Mouse (Mus musculus): ENCODE results near the gene Pbx2. TPM values are rescaled to one million over a fixed set of nuclear protein-coding genes. Genes with fewer than 3 reads are reported as not detected.

Pbx2 gene
- polyA plus RNA-seq, 1 experiment from 2014 or later = 7.6 TPM

DNA sequence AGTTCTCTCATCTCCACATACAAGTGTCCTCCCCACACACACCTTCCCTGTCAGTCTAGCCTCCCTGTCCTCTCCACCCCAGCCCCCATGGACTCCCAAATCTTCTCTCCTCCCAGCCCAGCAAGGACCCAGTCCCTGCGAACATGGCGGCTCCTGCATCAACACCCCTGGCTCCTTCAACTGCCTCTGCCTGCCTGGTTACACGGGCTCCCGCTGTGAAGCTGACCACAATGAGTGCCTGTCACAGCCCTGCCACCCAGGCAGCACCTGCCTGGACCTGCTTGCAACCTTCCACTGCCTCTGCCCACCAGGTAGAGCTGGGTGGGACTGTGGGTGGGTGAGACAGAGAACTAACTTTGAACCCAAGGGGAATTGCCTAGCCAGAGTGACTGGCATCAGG lies 21.1 kb upstream of the Pbx2 start:
- ATAC-seq = no peak
- Histone ChIP-seq H3K27ac (ENCODE audit: low read length) (no peak overlapping the region), H3K27me3 (replicated peaks; ENCODE audit: control insufficient read depth, insufficient read depth, low read length) (peaks cover 3% of the 10 kb centered on the region; the same call in 1 of the 2 replicates), H3K4me3 (replicated peaks; ENCODE audit: low read length) (no peak overlapping the region), H3K9ac (replicated peaks; ENCODE audit: low read depth, low read length) (no peak overlapping the region), H3K36me3 (ENCODE audit: control insufficient read depth, insufficient read depth) (no peaks in the 10 kb centered on the region), H3K4me1 (replicated peaks; ENCODE audit: control insufficient read depth, insufficient read depth, low read length) (no peaks in the 10 kb centered on the region), H3K9me3 (ENCODE audit: control insufficient read depth, low read length) (no peaks in the 10 kb centered on the region), H3K4me2 (ENCODE audit: low read length) (no peak overlapping the region)
- 66% methylated on average over 4 of the region's 4 CpGs for WGBS

DNA sequence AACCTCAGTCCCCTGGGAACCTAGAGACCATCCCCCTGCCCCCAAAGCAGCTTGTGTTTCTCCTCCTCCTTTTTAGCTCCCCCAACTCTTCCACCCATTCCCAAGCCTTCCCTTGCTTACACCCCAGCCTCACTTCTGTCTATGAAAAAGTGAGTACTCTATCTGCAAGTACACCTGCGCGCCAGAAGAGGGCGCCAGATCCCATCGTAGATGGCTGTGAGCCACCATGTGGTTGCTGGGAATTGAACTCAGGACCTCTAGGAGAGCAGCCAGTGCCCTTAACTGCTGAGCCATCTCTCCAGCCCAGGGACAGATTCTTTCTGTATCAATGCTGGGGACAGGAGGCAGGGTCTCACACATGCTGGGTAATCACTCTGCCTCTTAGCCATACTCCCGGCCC lies 19.2 kb upstream of the Pbx2 start:
- H3K27me3 ChIP-seq (replicated peaks; ENCODE audit: control insufficient read depth, insufficient read depth, low read length) = no peaks in the 10 kb centered on the region
- no peak overlapping the region for H3K27ac ChIP-seq (ENCODE audit: low read length)
- no peak for ATAC-seq
- WGBS = 16% methylated on average over 5 of the region's 5 CpGs
- no peaks in the 10 kb centered on the region for H3K4me1 ChIP-seq (replicated peaks; ENCODE audit: control insufficient read depth, insufficient read depth, low read length)
- no peak overlapping the region for H3K9ac ChIP-seq (replicated peaks; ENCODE audit: low read depth, low read length)
- H3K4me3 ChIP-seq (replicated peaks; ENCODE audit: low read length) = no peak overlapping the region
- H3K36me3 ChIP-seq (ENCODE audit: control insufficient read depth, insufficient read depth) = no peaks in the 10 kb centered on the region
- no peaks in the 10 kb centered on the region for H3K9me3 ChIP-seq (ENCODE audit: control insufficient read depth, low read length)
- H3K4me2 ChIP-seq (ENCODE audit: low read length) = no peak overlapping the region

DNA sequence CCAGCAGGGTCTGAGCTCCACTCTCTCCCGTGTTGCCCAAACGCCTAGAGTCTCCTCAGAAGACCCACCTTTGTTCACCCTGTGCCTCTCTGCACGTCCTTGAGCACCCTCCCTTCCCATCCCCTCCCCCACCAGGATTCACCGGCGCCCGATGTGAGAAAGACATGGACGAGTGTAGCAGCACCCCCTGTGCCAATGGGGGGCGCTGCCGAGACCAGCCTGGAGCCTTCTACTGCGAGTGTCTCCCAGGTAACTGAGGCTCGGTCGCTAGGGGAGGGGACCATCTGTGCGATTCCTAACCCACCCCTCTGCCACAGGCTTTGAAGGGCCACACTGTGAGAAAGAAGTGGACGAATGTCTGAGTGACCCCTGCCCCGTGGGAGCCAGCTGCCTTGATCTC lies 18.7 kb upstream of the Pbx2 start:
- 11% methylated on average over 15 of the region's 15 CpGs for WGBS
- no peaks in the 10 kb centered on the region for H3K27me3 ChIP-seq (replicated peaks; ENCODE audit: control insufficient read depth, insufficient read depth, low read length)
- H3K9me3 ChIP-seq (ENCODE audit: control insufficient read depth, low read length) = no peaks in the 10 kb centered on the region
- no peak overlapping the region for H3K27ac ChIP-seq (ENCODE audit: low read length)
- no peaks in the 10 kb centered on the region for H3K4me1 ChIP-seq (replicated peaks; ENCODE audit: control insufficient read depth, insufficient read depth, low read length)
- no peak overlapping the region for H3K4me3 ChIP-seq (replicated peaks; ENCODE audit: low read length)
- no peak for ATAC-seq
- no peaks in the 10 kb centered on the region for H3K36me3 ChIP-seq (ENCODE audit: control insufficient read depth, insufficient read depth)
- H3K9ac ChIP-seq (replicated peaks; ENCODE audit: low read depth, low read length) = no peak overlapping the region
- H3K4me2 ChIP-seq (ENCODE audit: low read length) = no peak overlapping the region

DNA sequence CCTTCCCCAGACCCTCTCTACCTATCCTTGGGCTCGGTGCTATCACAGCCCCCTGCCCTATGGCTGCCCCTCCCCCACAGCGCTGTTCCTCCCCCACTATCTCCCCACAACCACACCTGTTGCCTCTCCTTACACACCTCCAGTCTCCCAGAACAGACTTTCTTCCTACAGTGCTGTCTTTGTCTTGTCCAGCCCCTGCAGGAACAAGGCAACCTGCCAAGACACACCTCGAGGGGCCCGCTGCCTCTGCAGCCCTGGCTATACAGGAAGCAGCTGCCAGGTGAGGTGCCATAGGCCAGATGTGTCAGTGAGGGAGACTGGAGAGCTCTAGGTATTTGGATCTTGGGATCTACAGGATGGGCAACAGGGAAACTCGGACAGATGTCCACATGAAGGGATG lies 14.5 kb upstream of the Pbx2 start:
- WGBS = 62% methylated on average over 5 of the region's 5 CpGs
- Histone ChIP-seq H3K27ac (ENCODE audit: low read length) (no peak overlapping the region), H3K9me3 (ENCODE audit: control insufficient read depth, low read length) (no peaks in the 10 kb centered on the region), H3K27me3 (replicated peaks; ENCODE audit: control insufficient read depth, insufficient read depth, low read length) (no peaks in the 10 kb centered on the region), H3K4me3 (replicated peaks; ENCODE audit: low read length) (no peak overlapping the region), H3K36me3 (ENCODE audit: control insufficient read depth, insufficient read depth) (no peaks in the 10 kb centered on the region), H3K4me2 (ENCODE audit: low read length) (no peak overlapping the region), H3K4me1 (replicated peaks; ENCODE audit: control insufficient read depth, insufficient read depth, low read length) (no peaks in the 10 kb centered on the region), H3K9ac (replicated peaks; ENCODE audit: low read depth, low read length) (no peak overlapping the region)
- no peak for ATAC-seq

DNA sequence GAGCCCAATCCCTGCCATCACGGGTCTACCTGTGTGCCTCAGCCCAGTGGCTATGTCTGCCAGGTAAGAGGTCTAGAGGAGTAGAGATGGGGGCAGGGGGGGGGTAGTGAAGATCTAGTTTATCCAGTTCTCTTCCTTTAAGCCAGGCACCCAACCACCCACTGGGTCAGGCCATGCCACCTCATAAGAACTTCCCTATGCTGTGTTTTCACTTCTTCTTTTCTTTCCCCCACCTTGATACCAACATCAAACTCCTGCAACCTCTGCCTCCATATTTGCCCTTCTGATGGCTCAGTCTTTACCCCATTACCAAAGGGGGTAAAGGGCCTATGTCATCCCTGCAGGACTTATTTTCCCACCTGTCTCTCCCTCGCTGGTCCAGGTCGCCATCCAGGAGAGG lies 13.0 kb upstream of the Pbx2 start:
- ATAC-seq = no peak
- WGBS = 88% methylated on average over 3 of the region's 3 CpGs
- Histone ChIP-seq H3K4me2 (ENCODE audit: low read length) (no peak overlapping the region), H3K36me3 (ENCODE audit: control insufficient read depth, insufficient read depth) (no peaks in the 10 kb centered on the region), H3K9me3 (ENCODE audit: control insufficient read depth, low read length) (no peaks in the 10 kb centered on the region), H3K27me3 (replicated peaks; ENCODE audit: control insufficient read depth, insufficient read depth, low read length) (no peaks in the 10 kb centered on the region), H3K4me1 (replicated peaks; ENCODE audit: control insufficient read depth, insufficient read depth, low read length) (no peaks in the 10 kb centered on the region), H3K27ac (ENCODE audit: low read length) (no peak overlapping the region), H3K9ac (replicated peaks; ENCODE audit: low read depth, low read length) (no peak overlapping the region), H3K4me3 (replicated peaks; ENCODE audit: low read length) (no peak overlapping the region)

DNA sequence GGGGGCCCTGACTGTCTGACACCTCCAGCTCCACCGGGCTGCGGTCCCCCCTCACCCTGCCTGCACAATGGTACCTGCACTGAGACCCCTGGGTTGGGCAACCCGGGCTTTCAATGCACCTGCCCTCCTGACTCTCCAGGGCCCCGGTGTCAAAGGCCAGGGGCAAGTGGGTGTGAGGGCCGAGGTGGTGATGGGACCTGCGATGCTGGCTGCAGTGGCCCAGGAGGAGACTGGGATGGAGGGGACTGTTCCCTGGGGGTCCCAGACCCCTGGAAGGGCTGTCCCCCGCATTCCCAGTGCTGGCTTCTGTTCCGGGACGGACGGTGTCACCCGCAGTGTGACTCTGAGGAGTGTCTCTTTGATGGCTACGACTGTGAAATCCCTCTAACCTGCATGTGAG lies 8.5 kb upstream of the Pbx2 start:
- Histone ChIP-seq H3K9ac (replicated peaks; ENCODE audit: low read depth, low read length) (no peak overlapping the region), H3K4me1 (replicated peaks; ENCODE audit: control insufficient read depth, insufficient read depth, low read length) (peaks cover 11% of the 10 kb centered on the region)
- no peak for ATAC-seq

DNA sequence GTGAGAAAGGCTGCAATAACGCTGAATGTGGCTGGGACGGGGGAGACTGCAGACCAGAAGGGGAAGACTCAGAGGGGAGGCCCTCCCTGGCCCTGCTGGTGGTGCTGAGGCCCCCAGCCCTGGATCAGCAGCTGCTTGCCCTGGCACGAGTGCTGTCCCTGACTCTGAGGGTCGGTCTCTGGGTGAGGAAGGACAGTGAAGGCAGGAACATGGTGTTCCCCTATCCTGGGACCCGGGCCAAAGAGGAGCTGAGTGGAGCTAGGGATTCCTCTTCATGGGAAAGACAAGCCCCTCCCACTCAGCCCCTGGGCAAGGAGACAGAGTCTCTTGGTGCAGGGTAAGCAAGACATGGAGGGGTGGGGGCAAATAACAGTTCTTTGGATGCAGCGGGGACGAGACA lies 7.7 kb upstream of the Pbx2 start:
- Histone ChIP-seq H3K27ac (ENCODE audit: low read length) (no peak overlapping the region), H3K9ac (replicated peaks; ENCODE audit: low read depth, low read length) (no peak overlapping the region), H3K36me3 (ENCODE audit: control insufficient read depth, insufficient read depth) (no peaks in the 10 kb centered on the region), H3K4me3 (replicated peaks; ENCODE audit: low read length) (no peak overlapping the region), H3K9me3 (ENCODE audit: control insufficient read depth, low read length) (no peaks in the 10 kb centered on the region), H3K4me2 (ENCODE audit: low read length) (no peak overlapping the region), H3K4me1 (replicated peaks; ENCODE audit: control insufficient read depth, insufficient read depth, low read length) (peaks cover 18% of the 10 kb centered on the region), H3K27me3 (replicated peaks; ENCODE audit: control insufficient read depth, insufficient read depth, low read length) (no peaks in the 10 kb centered on the region)
- WGBS = 59% methylated on average over 7 of the region's 7 CpGs
- no peak for ATAC-seq

More for the DNA sequence above, 8.5 kb upstream of the Pbx2 start:
- no peak overlapping the region for H3K4me2 ChIP-seq (ENCODE audit: low read length)
- H3K4me3 ChIP-seq (replicated peaks; ENCODE audit: low read length) = no peak overlapping the region
- WGBS = 89% methylated on average over 12 of the region's 12 CpGs
- no peaks in the 10 kb centered on the region for H3K27me3 ChIP-seq (replicated peaks; ENCODE audit: control insufficient read depth, insufficient read depth, low read length)
- H3K9me3 ChIP-seq (ENCODE audit: control insufficient read depth, low read length) = no peaks in the 10 kb centered on the region
- no peak overlapping the region for H3K27ac ChIP-seq (ENCODE audit: low read length)
- H3K36me3 ChIP-seq (ENCODE audit: control insufficient read depth, insufficient read depth) = no peaks in the 10 kb centered on the region

DNA sequence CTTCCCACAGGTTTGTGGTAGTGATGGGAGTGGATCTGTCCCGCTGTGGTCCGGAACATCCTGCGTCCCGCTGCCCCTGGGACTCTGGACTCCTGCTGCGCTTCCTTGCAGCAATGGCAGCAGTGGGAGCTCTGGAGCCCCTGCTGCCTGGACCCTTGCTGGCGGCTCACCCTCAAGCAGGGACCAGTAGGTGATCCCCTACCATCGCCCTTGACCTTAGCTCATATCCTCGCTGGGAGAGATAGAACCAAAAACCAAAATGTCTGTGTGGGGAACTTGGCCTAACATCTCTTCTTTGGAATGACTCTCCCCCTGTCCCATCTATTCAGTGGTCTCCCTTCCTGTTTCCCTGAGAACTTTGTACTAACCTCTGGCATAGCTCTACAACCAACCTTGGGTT lies 7.2 kb upstream of the Pbx2 start:
- no peak for ATAC-seq
- Histone ChIP-seq H3K4me2 (ENCODE audit: low read length) (no peak overlapping the region), H3K4me3 (replicated peaks; ENCODE audit: low read length) (no peak overlapping the region), H3K9me3 (ENCODE audit: control insufficient read depth, low read length) (no peaks in the 10 kb centered on the region), H3K4me1 (replicated peaks; ENCODE audit: control insufficient read depth, insufficient read depth, low read length) (peaks cover 18% of the 10 kb centered on the region), H3K27me3 (replicated peaks; ENCODE audit: control insufficient read depth, insufficient read depth, low read length) (no peaks in the 10 kb centered on the region), H3K9ac (replicated peaks; ENCODE audit: low read depth, low read length) (no peak overlapping the region), H3K36me3 (ENCODE audit: control insufficient read depth, insufficient read depth) (no peaks in the 10 kb centered on the region), H3K27ac (ENCODE audit: low read length) (no peak overlapping the region)
- WGBS = 89% methylated on average over 8 of the region's 8 CpGs

DNA sequence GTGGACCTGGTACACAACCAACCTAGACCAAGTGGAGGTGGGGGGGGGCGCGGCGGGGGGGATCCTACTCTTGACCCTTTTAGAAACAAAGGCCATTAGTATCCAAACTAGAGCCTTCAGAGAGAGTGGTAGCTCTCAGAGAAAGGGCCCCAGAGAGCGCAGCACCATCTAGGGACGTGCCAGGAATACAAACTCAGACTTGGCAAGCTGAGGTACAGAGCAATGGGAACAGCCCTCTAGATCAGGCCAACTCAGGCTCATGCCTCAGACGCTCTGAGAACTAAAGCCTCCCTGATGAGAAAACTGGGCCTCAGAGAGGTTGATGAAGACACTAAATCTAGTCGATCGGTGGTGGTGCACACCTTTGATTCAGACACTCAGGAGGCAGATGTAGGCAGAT lies 5.9 kb upstream of the Pbx2 start:
- no peak overlapping the region for H3K4me2 ChIP-seq (ENCODE audit: low read length)
- H3K9ac ChIP-seq (replicated peaks; ENCODE audit: low read depth, low read length) = no peak overlapping the region
- H3K4me3 ChIP-seq (replicated peaks; ENCODE audit: low read length) = no peak overlapping the region
- no peak for ATAC-seq
- H3K27me3 ChIP-seq (replicated peaks; ENCODE audit: control insufficient read depth, insufficient read depth, low read length) = no peaks in the 10 kb centered on the region
- WGBS = 83% methylated on average over 8 of the region's 8 CpGs
- no peaks in the 10 kb centered on the region for H3K9me3 ChIP-seq (ENCODE audit: control insufficient read depth, low read length)
- H3K4me1 ChIP-seq (replicated peaks; ENCODE audit: control insufficient read depth, insufficient read depth, low read length) = peaks cover 18% of the 10 kb centered on the region
- H3K36me3 ChIP-seq (ENCODE audit: control insufficient read depth, insufficient read depth) = no peaks in the 10 kb centered on the region
- H3K27ac ChIP-seq (ENCODE audit: low read length) = no peak overlapping the region
